Mouse (Mus musculus) myocyte (in vitro differentiated cells): ENCODE measurements around the gene Gm47959. TPM values are rescaled to one million over a fixed set of nuclear protein-coding genes. Genes with fewer than 3 reads are reported as not detected.

Source experiments
- H3K27me3 ChIP-seq: one replicate; pipeline ENCODE4 v1.6.1; 2011; ENCODE audit not compliant: control insufficient read depth, insufficient read depth, insufficient read length
- H3K36me3 ChIP-seq: one replicate; pipeline ENCODE4 v1.6.1; 2011; ENCODE audit not compliant: control insufficient read depth, insufficient read depth
- H3K4me2 ChIP-seq: one replicate; pipeline ENCODE4 v1.6.1; 2011; ENCODE audit warnings: low read depth, control low read depth
- H3K4me3 ChIP-seq: one replicate; pipeline ENCODE4 v1.5.1; 2011; ENCODE audit warnings: mild to moderate bottlenecking, control low read depth, moderate library complexity
- H3K79me2 ChIP-seq: one replicate; pipeline ENCODE4 v1.6.1; 2011; ENCODE audit not compliant: control insufficient read depth, insufficient read depth
- H3ac ChIP-seq: one replicate; pipeline ENCODE4 v1.6.1; 2011; ENCODE audit not compliant: control insufficient read depth, insufficient read length
- CEBPB ChIP-seq: IDR thresholded peaks from 2 replicates; pipeline ENCODE4 v1.6.1; 2011; ENCODE audit warnings: mild to moderate bottlenecking, moderate library complexity; ENCODE audit not compliant: poor library complexity, insufficient read depth, severe bottlenecking
- E2F4 ChIP-seq: IDR thresholded peaks from one replicate; pipeline ENCODE4 v1.6.1; 2011; ENCODE audit warnings: mild to moderate bottlenecking, control low read depth, moderate library complexity; ENCODE audit not compliant: insufficient read depth
- MAX ChIP-seq: IDR thresholded peaks from one replicate; pipeline ENCODE4 v1.6.1; 2011; ENCODE audit warnings: low read depth, mild to moderate bottlenecking, control low read depth
- MYOD1 ChIP-seq, 3 experiments: IDR thresholded peaks; one replicate each; pipeline ENCODE4 v1.6.1; 2011; ENCODE audit warnings: control low read depth in 2 of 3, low read depth in 2 of 3, mild to moderate bottlenecking in 2 of 3, moderate library complexity in 1 of 3; ENCODE audit not compliant: insufficient read length in 2 of 3, control insufficient read depth in 1 of 3
- MYOG ChIP-seq, 3 experiments: IDR thresholded peaks; one replicate each; pipeline ENCODE4 v1.6.1; 2011; ENCODE audit warnings: control low read depth in 2 of 3, low read depth in 2 of 3, mild to moderate bottlenecking in 2 of 3; ENCODE audit not compliant: insufficient read length in 2 of 3, control insufficient read depth in 1 of 3, insufficient read depth in 1 of 3
- POLR2A ChIP-seq: IDR thresholded peaks from one replicate; pipeline ENCODE4 v1.6.1; 2011; ENCODE audit warnings: low read depth, mild to moderate bottlenecking, control low read depth, moderate library complexity; ENCODE audit not compliant: insufficient read length
- POLR2AphosphoS2 ChIP-seq: IDR thresholded peaks from one replicate; pipeline ENCODE4 v1.6.1; 2011; ENCODE audit warnings: low read depth, control low read depth; ENCODE audit not compliant: insufficient read length
- REST ChIP-seq: IDR thresholded peaks from one replicate; pipeline ENCODE4 v1.6.1; 2011; ENCODE audit warnings: mild to moderate bottlenecking, control low read depth, moderate library complexity; ENCODE audit not compliant: insufficient read depth, insufficient read length
- SRF ChIP-seq: IDR thresholded peaks from one replicate; pipeline ENCODE4 v1.6.1; 2011; ENCODE audit warnings: low read depth; ENCODE audit not compliant: control insufficient read depth, insufficient read length
- TCF12 ChIP-seq: IDR thresholded peaks from one replicate; pipeline ENCODE4 v1.6.1; 2011; ENCODE audit warnings: mild to moderate bottlenecking, control low read depth; ENCODE audit not compliant: poor library complexity, insufficient read depth, severe bottlenecking
- TCF3 ChIP-seq: IDR thresholded peaks from one replicate; pipeline ENCODE4 v1.6.1; 2011; ENCODE audit warnings: low read depth, control low read depth; ENCODE audit not compliant: insufficient read length
- USF1 ChIP-seq: IDR thresholded peaks from one replicate; pipeline ENCODE4 v1.6.1; 2011; ENCODE audit warnings: low read depth, mild to moderate bottlenecking, control low read depth, moderate library complexity
- polyA plus RNA-seq: library from polyadenylated mRNA; unstranded; fragments of >200 nt; fragmentation: generic; extraction: Trizol; gene quantifications from one replicate; pipeline ENCODE4 v1.2.1, GENCODE M21; 2012; ENCODE audit warnings: missing spikeins

The Gm47959 gene
- polyA plus RNA-seq, 1 experiment = not detected

GRCm38 (mm10) chr1:82973244-82973643, 27.1 kb upstream of the Gm47959 start:
- Histone ChIP-seq H3K79me2 (no peaks in the 10 kb centered on the region), H3ac (no peak overlapping the region), H3K36me3 (no peaks in the 10 kb centered on the region), H3K4me3 (no peak overlapping the region), H3K27me3 (no peaks in the 10 kb centered on the region), H3K4me2 (no peak overlapping the region)
- TF ChIP-seq TCF12 (no peak), TCF3 (no peak), POLR2AphosphoS2 (no peak), CEBPB (no peak), MAX (no peak), MYOG (IDR thresholded peaks at IDR 0.05; ENCODE audit: control insufficient read depth in 1 of 3, insufficient read depth in 1 of 3, insufficient read length in 2 of 3, low read depth in 2 of 3) (no peak), E2F4 (no peak), MYOD1 (IDR thresholded peaks at IDR 0.05; ENCODE audit: control insufficient read depth in 1 of 3, insufficient read length in 2 of 3, low read depth in 2 of 3) (no peak), SRF (no peak), POLR2A (no peak), REST (no peak), USF1 (no peak)

GRCm38 (mm10) chr1:82973901-82974300, 26.4 kb upstream of the Gm47959 start:
- Histone ChIP-seq H3K36me3 (no peaks in the 10 kb centered on the region), H3K79me2 (no peaks in the 10 kb centered on the region), H3K4me3 (no peak overlapping the region), H3ac (no peak overlapping the region), H3K4me2 (no peak overlapping the region), H3K27me3 (no peaks in the 10 kb centered on the region)
- TF ChIP-seq SRF (no peak), MYOD1 (IDR thresholded peaks at IDR 0.05; ENCODE audit: control insufficient read depth in 1 of 3, insufficient read length in 2 of 3, low read depth in 2 of 3) (no peak), POLR2A (no peak), E2F4 (no peak), REST (no peak), TCF3 (no peak), MAX (no peak)

- H3K36me3 ChIP-seq = no peaks in the 10 kb centered on the region
- H3K4me2 ChIP-seq = no peak overlapping the region
- no peak overlapping the region for H3K4me3 ChIP-seq
- H3ac ChIP-seq = no peak overlapping the region
- TF ChIP-seq MYOG (IDR thresholded peaks at IDR 0.05; ENCODE audit: control insufficient read depth in 1 of 3, insufficient read depth in 1 of 3, insufficient read length in 2 of 3, low read depth in 2 of 3) (no peak), TCF3 (no peak), E2F4 (no peak), USF1 (no peak), SRF (no peak), POLR2A (no peak)
- no peaks in the 10 kb centered on the region for H3K79me2 ChIP-seq
- no peaks in the 10 kb centered on the region for H3K27me3 ChIP-seq
These were observed 26.0 kb upstream of the Gm47959 start for GRCm38 (mm10) chr1:82974342-82974741.

GRCm38 (mm10) chr1:82975750-82976149, 24.6 kb upstream of the Gm47959 start:
- H3ac ChIP-seq = no peak overlapping the region
- H3K36me3 ChIP-seq = no peaks in the 10 kb centered on the region
- H3K79me2 ChIP-seq = no peaks in the 10 kb centered on the region
- H3K4me2 ChIP-seq = no peak overlapping the region
- TF ChIP-seq MYOD1 (IDR thresholded peaks at IDR 0.05; ENCODE audit: control insufficient read depth in 1 of 3, insufficient read length in 2 of 3, low read depth in 2 of 3) (no peak), SRF (no peak), MAX (no peak), REST (no peak), TCF3 (no peak), POLR2AphosphoS2 (no peak), USF1 (no peak), POLR2A (no peak), TCF12 (no peak), MYOG (IDR thresholded peaks at IDR 0.05; ENCODE audit: control insufficient read depth in 1 of 3, insufficient read depth in 1 of 3, insufficient read length in 2 of 3, low read depth in 2 of 3) (no peak), CEBPB (no peak), E2F4 (no peak)
- H3K27me3 ChIP-seq = no peaks in the 10 kb centered on the region
- no peak overlapping the region for H3K4me3 ChIP-seq

- Histone ChIP-seq H3K27me3 (no peaks in the 10 kb centered on the region), H3K79me2 (no peaks in the 10 kb centered on the region), H3ac (no peak overlapping the region), H3K4me3 (no peak overlapping the region), H3K36me3 (no peaks in the 10 kb centered on the region), H3K4me2 (no peak overlapping the region)
- no peak for TF ChIP-seq CEBPB
- no peak for TF ChIP-seq SRF
- TF ChIP-seq USF1 = no peak
- TF ChIP-seq TCF12 = no peak
- TF ChIP-seq MAX = no peak
- no peak for TF ChIP-seq MYOD1 (IDR thresholded peaks at IDR 0.05; ENCODE audit: control insufficient read depth in 1 of 3, insufficient read length in 2 of 3, low read depth in 2 of 3)
- no peak for TF ChIP-seq REST
- no peak for TF ChIP-seq TCF3
- no peak for TF ChIP-seq E2F4
- TF ChIP-seq MYOG (IDR thresholded peaks at IDR 0.05; ENCODE audit: control insufficient read depth in 1 of 3, insufficient read depth in 1 of 3, insufficient read length in 2 of 3, low read depth in 2 of 3) = no peak
- TF ChIP-seq POLR2AphosphoS2 = no peak
- no peak for TF ChIP-seq POLR2A
These were observed 22.5 kb upstream of the Gm47959 start for GRCm38 (mm10) chr1:82977840-82978239.
